Mouse (Mus musculus) erythroid progenitor cell, adult 5-6 weeks (primary cell): ENCODE measurements at regions not wholly inside any gene's neighbourhood (a gene's known extent, or its start where the extent isn't known, plus 50 kb on each side); places are given as distances from the start of the nearest gene placed in this dataset.

Experiments used
- ATAC-seq: replicated peaks from 2 replicates; pipeline ENCODE4 v1.8.0; 2016; ENCODE audit warnings: moderate number of reproducible peaks, mild to moderate bottlenecking, moderate TSS enrichment, inconsistent platforms; ENCODE audit not compliant: poor library complexity, low FRiP score, severe bottlenecking

DNA sequence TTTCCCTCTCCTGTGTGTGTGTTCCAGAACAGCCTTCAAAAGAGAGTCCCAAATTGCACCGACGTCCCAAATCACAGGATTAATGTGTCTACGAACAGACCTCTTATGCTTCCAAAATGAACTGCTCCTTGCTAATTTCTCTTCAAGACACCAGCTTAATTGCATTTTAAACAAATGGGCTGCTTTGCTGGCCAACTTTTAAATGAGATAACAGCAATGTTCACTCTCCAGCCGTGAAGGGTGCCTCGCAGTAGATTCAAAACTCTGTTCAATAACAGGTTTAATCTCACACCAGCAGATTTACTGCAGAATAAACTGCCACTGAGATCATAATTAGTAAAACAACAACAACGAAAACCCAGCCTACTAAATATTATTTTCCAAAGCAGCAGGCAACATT is 957.8 kb downstream of the Adgrl2 start:
- ATAC-seq, result no peak

DNA sequence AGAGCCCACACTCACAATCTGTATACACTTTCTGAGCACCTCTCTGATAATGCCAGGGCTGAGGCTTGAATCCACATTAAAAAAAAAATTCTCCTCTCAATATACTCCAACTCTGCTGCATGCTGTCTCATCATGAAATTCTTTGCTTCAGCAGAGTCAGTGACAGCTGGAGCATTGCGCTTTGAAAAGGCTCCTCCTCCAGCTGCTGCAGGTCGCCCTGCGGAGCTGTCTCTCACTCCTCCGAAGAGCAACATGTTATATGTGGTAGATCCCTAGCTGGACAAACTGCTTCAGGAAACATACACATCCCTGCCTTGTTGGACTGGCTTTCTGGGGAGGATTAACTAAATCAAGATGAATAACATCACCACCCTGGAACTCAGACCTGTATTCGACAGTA is 984.5 kb downstream of the Adgrl2 start:
- ATAC-seq, result no peak

DNA sequence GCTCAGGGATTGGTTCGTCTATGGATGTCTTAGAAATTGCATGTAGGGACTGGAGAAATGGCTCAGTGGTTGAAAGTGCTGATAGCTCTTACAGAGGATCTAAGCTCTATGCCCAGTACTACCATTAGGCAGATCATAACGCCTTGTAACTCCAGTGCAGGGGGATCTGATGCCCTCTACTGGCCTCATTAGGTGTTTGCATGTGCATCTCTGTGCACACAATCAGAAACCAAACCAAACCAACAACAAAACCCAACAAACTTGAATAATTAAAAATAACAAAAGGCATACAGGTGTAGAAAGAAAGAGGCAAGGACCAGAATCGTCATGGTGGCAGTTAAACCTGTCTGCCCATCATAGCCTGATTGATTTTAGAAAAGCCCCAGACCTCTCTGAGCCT is 986.3 kb downstream of the Adgrl2 start:
- ATAC-seq, result no peak

DNA sequence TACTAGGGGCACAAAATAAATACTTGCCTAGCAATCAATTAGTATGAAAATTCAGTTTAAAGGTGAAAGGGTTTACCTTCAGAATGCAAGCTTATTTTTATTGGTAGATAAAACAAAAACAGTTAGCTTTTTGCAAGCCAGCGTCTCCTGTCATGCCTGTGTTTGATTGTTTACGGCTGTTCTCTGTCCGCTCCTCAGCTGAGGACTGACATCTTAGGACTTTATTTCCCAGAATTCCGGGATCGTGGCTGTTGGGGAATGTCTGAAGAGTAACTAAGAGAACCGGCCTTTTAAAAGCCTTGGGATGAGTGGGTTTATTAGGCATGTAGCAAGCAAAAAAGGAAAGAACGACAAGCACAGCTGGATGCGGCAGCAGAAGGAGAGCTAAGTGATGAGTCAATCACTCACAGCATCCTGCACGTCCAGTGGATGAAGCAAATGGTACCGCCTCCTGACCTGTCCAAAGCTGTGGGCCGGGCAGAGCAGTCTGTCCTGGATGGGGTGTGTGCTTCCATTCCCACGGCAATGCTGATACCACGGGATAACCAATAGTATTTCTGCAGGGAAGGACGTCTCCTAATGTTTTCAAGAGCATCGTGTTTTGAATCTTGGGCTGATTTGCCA is 990.9 kb downstream of the Adgrl2 start:
- no peak for ATAC-seq

DNA sequence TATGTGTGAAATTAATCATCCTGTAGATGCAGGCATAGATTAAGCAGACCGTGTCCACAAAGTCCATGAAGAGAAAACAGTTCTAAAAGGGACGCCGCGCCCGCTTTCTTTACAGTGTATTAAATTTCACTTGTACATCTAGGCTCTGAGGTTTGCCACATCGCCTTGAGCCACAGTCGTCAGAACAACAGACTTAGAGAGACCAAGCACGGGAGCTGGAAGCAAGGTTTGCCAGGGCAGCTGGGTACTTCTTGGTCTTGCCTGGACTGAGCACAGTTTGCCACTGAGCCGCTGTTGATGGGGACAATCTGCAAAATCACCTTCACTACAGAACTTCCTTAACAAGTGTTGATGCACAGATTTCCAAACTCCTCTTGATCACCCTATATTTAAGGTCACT is 998.6 kb downstream of the Adgrl2 start:
- ATAC-seq, result no peak

DNA sequence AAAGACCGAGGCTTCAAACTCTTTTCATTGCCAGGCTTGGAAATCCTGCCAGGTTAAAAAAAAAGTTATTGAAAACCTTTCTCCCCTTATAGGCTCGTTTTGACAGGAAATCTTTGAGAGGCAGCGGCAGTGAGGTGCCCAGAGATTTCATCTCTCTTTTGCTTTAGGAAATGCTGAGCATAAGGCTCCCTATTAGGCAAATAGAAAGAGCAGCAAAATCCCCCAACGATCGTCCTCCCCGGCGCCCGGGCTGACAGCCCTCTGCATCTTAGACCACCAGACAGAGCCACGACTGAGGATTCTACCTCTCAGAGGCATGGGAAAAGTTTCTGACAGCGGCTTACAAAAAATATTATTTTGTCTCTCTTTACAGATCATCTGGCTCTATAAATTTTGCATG is 999.5 kb downstream of the Adgrl2 start:
- no peak for ATAC-seq

DNA sequence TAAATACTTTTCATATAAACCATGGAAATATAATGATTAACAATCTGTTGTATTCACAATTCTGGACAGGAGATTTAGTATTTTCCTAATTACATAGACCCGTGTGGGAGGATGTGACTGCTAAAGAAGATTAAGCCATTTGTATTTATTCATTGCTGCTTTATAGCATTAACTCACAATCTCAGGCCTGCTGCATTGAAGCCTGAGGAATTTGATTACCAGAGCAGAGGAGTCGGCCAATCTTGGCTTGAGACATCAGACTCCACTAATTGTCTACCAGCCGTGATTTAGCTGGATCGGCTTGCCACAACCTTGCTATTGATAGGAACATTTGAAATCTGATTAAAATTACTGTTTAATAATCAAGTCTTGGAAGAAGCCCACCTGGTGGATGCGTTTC is 1007.5 kb downstream of the Adgrl2 start:
- no peak for ATAC-seq

DNA sequence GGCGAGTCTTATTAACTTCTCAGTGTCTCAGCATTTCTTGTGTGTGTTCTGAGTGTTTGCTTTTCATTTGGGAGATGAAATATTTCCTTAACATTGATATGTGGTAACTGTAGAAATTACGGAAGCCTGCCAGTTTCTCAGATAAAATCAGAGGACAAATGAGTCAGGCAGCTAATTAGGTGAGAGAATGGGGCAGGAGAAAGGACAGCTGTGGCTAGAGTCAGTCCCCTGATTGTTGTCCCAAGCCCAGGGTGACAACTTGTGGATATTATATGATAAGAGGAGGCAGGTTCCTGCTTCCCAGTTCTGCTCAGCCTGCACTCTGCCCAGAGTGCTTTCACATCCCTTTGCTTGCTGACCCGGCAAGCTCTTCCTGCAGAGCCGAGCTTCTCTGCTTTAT is 1008.7 kb downstream of the Adgrl2 start:
- no peak for ATAC-seq

DNA sequence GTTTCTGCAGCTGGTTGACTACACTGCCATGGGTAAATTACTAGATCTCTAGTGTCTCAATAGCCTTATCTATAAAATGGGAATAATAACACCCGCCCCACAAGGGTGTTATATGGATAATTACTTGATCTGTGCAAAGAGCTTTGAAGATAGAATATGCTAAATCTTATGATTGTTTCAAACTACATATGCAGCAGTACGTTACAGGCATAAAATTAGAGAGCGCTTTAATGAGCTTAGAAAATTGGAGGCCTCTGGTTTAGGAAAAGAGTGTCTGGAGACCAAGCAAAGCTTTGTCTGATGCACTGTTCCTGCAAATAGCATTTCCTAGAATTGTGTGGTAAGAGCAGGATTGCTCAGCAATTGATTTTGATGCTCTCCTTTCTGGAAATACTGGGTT is 1013.8 kb downstream of the Adgrl2 start:
- ATAC-seq, result no peak

DNA sequence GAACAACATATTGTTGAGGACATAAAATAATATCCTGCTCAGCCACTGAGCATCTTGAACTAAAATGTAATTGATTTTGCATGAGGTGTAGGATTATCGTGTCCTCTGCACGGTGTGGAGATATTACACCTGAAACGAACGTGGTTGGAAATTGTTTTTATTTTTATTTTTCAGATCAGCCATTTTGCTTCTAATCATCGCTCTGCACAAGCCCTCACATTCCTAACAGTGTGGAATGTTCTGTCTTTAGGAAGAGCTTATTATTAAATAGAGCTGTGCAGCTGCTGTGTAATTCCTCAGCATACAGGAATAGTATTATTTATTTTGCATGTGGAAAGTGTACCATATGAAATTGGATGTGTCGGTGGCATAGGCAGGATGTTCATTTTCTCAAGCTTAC is 1014.3 kb downstream of the Adgrl2 start:
- ATAC-seq, result no peak

DNA sequence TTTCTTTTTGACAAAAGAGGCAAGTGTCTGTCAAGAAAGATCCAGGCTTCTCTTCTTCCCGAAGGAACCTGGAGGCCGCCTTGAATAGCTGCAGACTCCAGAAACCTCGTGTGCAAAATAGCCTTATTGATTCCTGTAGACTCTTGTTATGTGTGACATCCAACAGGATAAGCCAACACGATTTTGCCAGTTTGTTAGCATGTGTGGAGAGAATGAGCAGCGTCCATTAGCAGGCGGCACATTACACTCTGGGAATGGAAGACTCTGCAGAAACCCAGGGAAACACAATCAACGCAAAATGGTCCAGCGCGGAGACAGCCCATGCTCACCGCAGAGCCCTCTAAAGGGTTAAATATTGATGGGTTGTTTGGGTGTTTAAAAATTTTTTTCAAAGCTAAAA is 1014.9 kb downstream of the Adgrl2 start:
- no peak for ATAC-seq

DNA sequence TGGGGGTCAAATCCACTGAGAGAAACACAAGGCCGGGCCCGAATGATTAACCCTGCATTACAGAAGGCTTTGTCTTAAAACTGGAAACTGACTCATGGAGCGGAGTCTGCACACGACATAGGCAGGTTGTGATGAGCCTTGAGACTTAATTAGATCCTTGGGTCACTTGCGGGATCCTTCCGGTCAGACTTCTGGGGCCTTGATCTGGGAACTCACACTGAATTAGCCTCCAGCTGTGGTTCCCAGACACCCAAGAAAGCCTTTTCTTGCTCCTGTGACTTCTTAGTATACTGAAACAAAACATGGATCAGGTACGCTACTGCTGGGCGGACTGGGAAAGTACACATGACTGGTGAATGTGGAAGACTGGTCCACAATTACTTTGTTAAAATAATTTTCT is 1015.8 kb downstream of the Adgrl2 start:
- ATAC-seq, result no peak

DNA sequence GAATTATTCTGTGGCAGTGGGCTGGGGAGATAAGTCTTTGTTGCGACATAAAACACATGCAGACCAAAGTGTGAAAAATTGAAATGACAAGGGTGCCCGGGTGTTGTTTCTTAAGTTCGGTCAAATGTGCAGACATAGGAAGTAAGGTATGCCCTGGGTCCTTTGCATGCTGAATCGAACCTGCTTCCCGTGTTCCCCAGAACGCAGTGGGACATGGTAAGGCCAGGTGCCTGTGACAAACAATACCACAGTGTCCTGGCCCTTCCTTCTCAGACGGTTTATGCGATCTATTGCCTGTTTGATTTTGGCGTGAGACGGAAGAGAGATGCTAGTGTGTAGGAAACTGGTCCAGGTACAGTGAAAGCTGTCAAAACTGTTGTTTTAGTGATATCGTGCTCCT is 1022.1 kb downstream of the Adgrl2 start:
- ATAC-seq, result no peak

DNA sequence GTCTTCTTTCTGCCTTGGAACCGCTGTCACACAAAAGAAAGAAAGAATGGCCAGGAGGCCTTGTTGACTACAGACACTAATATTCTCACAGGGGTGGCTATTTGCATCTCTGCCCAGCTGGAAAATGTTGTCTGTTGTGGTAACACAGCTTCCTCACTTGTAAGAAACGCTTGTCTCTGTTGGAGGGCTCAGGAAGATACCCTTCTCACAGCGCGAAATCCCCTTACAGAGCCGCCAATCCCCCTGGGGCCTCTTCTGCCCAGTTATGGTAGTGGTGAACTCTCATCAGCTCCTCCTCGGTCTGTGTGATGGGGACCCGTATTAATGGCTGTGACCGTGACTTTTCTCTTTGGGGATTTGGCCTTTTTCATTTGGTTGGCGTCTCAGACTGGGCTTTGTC is 1022.5 kb downstream of the Adgrl2 start:
- ATAC-seq, result no peak

DNA sequence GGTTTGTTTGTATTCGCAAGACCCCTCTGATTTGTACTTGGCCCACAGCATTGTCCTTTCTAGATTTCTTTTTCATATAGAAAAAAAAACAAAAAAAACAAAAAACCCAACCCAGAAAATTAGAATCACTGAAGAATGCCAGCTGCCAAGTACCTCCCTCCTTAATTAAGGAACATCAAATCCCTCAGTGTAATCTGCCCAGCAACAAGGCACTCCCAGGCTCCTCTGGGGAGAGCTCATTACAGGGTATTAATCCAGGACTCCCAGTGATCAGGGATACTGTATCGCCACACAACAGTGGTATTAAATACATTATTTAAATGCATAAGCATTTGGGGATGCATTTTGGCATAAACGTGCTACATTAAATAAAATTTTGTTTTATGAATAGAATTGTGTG is 1023.1 kb downstream of the Adgrl2 start:
- no peak for ATAC-seq

DNA sequence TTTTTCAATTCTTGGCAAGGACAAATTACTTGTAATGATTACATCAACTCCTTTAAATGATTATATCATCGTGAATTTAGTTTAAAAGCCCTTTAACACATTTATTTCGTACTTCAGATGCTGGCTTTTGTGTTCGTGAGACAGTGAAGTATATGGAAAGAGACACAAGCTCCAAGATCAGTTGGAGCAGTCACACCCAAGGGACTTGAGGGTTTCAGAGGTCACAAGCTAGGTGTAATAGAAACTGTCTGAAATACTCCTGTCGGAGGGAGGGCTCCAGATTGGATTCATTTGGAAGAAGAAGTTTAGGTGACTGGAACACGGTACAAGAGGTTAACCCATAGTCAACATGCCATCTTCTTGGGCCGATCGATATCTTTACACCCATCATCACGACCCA is 1023.5 kb downstream of the Adgrl2 start:
- no peak for ATAC-seq

DNA sequence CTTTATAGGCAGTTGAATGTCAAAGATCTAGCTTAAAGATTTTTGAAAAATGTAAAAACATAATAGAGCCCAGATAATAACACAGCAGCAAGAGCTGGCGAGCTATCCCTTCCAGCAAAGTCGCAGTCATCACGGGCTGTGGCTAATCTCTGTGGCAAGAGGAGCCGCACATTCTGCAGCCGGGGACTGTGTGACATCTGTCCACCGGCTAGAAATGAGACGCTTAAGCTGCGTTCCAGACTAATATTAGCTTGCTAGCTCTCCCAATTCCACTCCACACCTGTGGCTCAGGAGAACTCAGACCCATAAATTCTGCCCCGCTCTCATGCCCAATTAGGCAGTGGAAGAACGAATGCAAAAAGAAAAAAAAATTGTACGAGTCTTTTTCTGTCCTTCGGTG is 1024.0 kb downstream of the Adgrl2 start:
- no peak for ATAC-seq

DNA sequence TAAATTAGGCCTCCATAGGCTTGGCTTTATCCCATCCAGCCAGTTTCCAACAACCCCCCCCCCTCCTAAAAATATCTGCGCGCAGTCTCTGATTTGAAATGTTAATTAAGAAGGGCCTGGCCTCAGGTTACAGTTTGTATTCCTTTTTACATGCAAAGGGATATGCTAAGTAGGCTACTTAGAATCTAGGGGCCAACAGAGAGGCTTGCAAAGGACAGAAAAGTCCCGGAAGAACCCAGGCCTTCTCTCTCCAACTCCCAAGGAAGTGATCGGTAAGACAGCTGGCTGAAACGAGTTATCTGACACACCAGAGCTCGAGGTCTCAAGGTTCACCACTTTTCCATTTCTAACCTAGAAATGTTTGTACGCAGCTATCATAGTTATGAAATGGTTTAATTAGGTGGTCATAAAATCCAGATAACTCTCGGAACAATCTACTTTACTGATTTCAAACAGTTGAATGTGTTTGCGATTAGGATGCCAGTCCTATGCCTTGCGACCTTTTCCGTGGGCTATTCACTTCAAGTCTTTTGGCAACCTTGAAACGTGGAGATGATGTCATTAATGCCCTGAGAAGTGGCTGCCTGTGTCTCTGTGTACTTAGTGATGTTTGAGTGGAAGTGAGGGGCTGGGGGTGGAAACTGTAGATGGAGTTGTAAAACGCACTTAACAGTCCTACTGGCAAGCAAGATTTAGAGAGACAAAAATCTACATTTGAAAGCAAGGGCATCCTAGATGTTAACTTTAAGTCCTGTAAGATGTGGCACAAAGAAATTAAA is 1026.5 kb downstream of the Adgrl2 start:
- ATAC-seq, result no peak

DNA sequence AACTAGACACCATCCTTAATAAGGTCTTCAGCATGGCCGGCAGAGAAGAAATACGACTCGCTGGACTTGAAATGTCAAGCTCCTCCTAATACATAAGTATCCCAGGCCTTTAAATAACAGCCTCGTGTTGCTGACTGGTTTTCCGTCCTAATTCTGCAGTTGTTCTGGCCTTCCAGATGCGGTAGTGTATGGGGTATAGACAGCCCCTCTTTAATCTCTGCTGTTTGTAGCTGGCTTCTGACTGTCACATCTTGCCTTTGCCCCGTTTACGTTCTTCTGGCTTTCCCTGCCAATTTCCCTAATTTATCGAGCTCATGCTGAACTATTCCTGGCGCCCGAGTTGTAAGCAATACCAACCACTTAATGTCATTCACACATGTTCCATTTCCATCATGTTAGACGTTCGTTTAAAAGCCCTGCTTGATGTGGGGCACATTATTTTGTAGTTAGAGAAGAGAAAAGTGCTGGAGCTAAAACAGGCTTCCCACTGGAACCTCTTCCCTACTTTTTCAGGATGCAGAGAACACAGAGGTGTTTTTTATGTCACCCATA is 1042.2 kb downstream of the Adgrl2 start:
- no peak for ATAC-seq

DNA sequence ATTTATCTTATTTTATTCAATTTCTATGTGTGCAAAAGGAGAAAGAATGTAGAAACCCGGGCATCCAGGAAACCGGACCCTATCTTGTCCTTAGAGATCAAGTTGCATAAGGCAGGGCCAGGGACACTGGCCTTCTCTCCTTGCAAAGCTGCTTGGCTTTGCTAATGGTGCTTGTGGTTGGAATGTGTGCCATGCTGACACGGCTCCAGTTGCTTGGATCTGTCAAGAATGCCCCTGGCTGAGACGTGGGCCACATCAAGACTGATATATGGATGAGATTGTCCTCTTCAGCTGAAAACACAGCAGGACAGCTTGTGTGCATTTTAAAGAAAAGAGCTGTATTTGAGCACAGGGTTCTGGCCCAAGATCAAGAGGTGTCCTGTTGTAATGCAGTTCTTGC is 1047.0 kb downstream of the Adgrl2 start:
- ATAC-seq, result no peak

DNA sequence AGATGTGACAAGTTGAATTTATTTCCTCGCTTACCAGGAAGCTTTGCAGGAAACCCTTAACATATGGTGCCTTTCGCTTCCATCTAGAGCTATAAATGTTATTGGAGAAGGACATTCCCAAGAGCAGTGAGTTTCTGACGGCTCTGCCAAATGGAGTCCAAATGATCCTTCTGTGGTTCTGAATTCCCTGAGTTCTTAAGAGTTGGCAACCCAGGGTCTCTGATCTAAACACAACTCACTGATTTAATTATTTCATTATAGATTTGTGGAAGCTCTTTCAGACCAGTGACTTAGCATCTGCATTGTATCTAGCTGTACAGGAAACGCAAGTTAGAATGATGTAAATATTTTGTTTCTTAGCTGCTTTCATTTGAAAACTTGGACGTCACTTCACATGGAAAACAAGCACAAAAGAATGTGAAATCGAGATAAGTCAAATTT is 1059.5 kb downstream of the Adgrl2 start:
- ATAC-seq, result no peak

DNA sequence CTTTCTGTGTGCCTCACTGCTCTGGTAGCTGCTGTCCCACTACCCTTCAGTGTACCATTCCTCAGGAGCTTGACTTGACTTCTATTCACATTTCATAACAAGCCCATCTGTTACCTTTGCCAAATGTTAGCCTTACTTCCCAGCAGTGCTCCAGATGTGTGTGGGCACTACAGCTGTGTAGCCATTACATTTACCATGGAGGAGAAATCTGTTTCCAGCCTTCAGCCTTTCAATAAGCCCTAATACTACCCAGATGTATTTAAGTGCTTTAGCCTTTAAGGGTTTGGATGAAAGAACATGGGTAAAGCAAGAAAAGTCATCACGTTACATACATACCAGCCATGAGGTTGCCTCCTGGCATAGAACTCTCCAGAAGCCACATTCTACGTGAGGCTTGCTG is 1068.0 kb downstream of the Ttll7 start:
- ATAC-seq, result no peak
